Mouse (Mus musculus) fat pad, adult 2 months (tissue): Measurements from ENCODE around the gene Ap1m2.
"Not testable (repeated sequence)": the region's sequence is repeated elsewhere in the genome, so short reads cannot be mapped to it uniquely, and the experiment has no call there.

Experiments used
- DNase-seq: peaks from one replicate; pipeline ENCODE4 v3.0.0-alpha.2; 2011; ENCODE audit warnings: low read depth, low spot score; ENCODE audit errors: extremely low read depth

Ap1m2 gene

GRCm38 (mm10) chr9:21290589-21290988, 21.5 kb downstream of the Ap1m2 start:
- DNase-seq: no peak

- DNase-seq: no peak
Observed at GRCm38 (mm10) chr9:21289337-21289671, 22.8 kb downstream of the Ap1m2 start.

- no peak for DNase-seq
Observed at GRCm38 (mm10) chr9:21288404-21289336, 23.5 kb downstream of the Ap1m2 start.

- DNase-seq: peak; percentile 83
Observed at GRCm38 (mm10) chr9:21287571-21288402, 24.4 kb downstream of the Ap1m2 start, which contains the start of gene Kri1. Gene Kri1, minus strand, starts transcription at chr9:21287969.

GRCm38 (mm10) chr9:21286753-21287152, 25.4 kb downstream of the Ap1m2 start:
- no peak for DNase-seq

GRCm38 (mm10) chr9:21283994-21284393, 28.1 kb downstream of the Ap1m2 start:
- no peak for DNase-seq

GRCm38 (mm10) chr9:21283591-21283990, 28.5 kb downstream of the Ap1m2 start:
- DNase-seq: no peak

GRCm38 (mm10) chr9:21277776-21278175, 34.4 kb downstream of the Ap1m2 start:
- no peak for DNase-seq

GRCm38 (mm10) chr9:21276307-21276706, 35.8 kb downstream of the Ap1m2 start:
- no peak for DNase-seq

GRCm38 (mm10) chr9:21275727-21276126, 36.4 kb downstream of the Ap1m2 start:
- no peak for DNase-seq

GRCm38 (mm10) chr9:21275013-21275710, 37.0 kb downstream of the Ap1m2 start:
- DNase-seq: no peak

- DNase-seq: no peak
Observed at GRCm38 (mm10) chr9:21274336-21274735, 37.8 kb downstream of the Ap1m2 start.

GRCm38 (mm10) chr9:21273520-21274228, 38.5 kb downstream of the Ap1m2 start:
- DNase-seq: no peak

- no peak for DNase-seq
Observed at GRCm38 (mm10) chr9:21273094-21273493, 39.0 kb downstream of the Ap1m2 start.

- no peak for DNase-seq
Observed at GRCm38 (mm10) chr9:21272391-21272790, 39.7 kb downstream of the Ap1m2 start.

GRCm38 (mm10) chr9:21269590-21269989, 42.5 kb downstream of the Ap1m2 start:
- not testable (repeated sequence) for DNase-seq

GRCm38 (mm10) chr9:21268305-21268704, 43.8 kb downstream of the Ap1m2 start:
- DNase-seq: no peak

- no peak for DNase-seq
Observed at GRCm38 (mm10) chr9:21266889-21267288, 45.2 kb downstream of the Ap1m2 start.

- DNase-seq: no peak
Observed at GRCm38 (mm10) chr9:21265611-21266010, 46.5 kb downstream of the Ap1m2 start.

GRCm38 (mm10) chr9:21265000-21265561, 47.1 kb downstream of the Ap1m2 start, which contains the start of gene Atg4d:
Gene Atg4d, plus strand, starts transcription at chr9:21265293.
- peak; percentile 40 for DNase-seq
